Mouse (Mus musculus): ENCODE data around the gene Gm28635. TPM values are rescaled to one million over a fixed set of nuclear protein-coding genes. Genes with fewer than 3 reads are reported as not detected.

The Gm28635 gene
- total and polyA plus RNA-seq, 3 experiments, result not detected

DNA sequence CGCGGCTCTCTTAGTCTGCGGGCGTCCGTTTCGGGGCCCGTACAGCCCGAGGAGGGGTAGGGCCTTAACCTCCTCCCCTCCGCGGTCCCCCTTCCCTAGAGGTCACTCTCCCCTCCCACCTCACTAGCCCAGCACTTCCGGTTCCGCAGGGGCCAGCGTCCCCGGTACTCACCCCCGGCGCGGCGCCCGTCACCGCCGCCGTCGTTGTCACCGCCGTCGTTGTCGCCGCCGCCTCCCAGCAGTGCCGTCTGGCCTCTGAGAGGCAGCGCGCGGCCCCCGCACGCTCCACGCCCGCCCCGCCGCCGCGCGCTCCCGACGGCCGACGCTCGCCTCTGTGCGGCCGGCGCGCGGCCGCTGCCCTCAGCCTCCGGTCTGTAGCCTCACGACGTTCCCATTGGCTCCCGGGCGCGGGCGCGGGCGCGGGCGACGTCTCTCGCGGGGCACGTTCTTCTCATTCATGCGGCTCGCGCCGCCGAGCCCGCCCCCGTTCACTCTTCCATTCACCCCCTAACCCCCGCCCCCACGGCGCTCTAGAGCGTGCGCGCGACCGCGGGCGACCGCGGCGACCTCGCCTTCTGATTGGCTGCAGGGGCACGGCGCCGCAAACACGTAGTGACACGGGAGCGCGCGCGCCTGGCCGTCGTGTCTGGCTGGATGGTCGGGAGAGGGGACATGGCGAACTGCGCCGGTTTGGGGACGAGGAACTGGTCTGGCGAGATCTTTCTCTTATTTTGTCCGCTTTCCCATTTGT lies 37.1 kb upstream of the Gm28635 start, which contains the start of gene Zdhhc5 (continued):
- TF ChIP-seq MEF2A (IDR thresholded peaks at IDR 0.05; ENCODE audit: borderline replicate concordance, low read depth, low read length), result peak; percentile 9; the same call in 1 of the 2 replicates
- TF ChIP-seq POLR2A (IDR thresholded peaks at IDR 0.05; ENCODE audit: low read depth, low read length), result peak; percentile 92
- no peak for TF ChIP-seq KAT2A (IDR thresholded peaks at IDR 0.05; ENCODE audit: insufficient replicate concordance, low read length)
- 0 out of 2 replicates have a peak, but pooled peaks have one; percentile 8 for TF ChIP-seq E2F4 (IDR thresholded peaks at IDR 0.05; ENCODE audit: insufficient replicate concordance, low read depth, low read length)
- peak; percentile 62 for TF ChIP-seq NRF1 (IDR thresholded peaks at IDR 0.05; ENCODE audit: low read depth, low read length)
- peak; percentile 75 for TF ChIP-seq ELF1 (IDR thresholded peaks at IDR 0.05; ENCODE audit: low read depth, low read length)
- TF ChIP-seq JUN (IDR thresholded peaks at IDR 0.05; ENCODE audit: insufficient read depth, low read depth, low read length), result no peak
- TF ChIP-seq CTCF (conservative IDR thresholded peaks at IDR 0.05 in 1 of 2, IDR thresholded peaks at IDR 0.05 in 1 of 2; ENCODE audit: low read depth in 2 of 2, low read length in 2 of 2), result no peak
- TF ChIP-seq POLR2AphosphoS2 (IDR thresholded peaks at IDR 0.05; ENCODE audit: low read depth, low read length), result peak; percentile 66; the same call in 1 of the 2 replicates
- no peak for TF ChIP-seq MYC (IDR thresholded peaks at IDR 0.05; ENCODE audit: low read depth, low read length)
- TF ChIP-seq CHD1 (IDR thresholded peaks at IDR 0.05; ENCODE audit: low read depth, low read length), result no peak
- no peak for TF ChIP-seq ZC3H11A (IDR thresholded peaks at IDR 0.05; ENCODE audit: low read depth, low read length)
- no peak for TF ChIP-seq JUND (conservative IDR thresholded peaks at IDR 0.05; ENCODE audit: low read depth, low read length)

DNA sequence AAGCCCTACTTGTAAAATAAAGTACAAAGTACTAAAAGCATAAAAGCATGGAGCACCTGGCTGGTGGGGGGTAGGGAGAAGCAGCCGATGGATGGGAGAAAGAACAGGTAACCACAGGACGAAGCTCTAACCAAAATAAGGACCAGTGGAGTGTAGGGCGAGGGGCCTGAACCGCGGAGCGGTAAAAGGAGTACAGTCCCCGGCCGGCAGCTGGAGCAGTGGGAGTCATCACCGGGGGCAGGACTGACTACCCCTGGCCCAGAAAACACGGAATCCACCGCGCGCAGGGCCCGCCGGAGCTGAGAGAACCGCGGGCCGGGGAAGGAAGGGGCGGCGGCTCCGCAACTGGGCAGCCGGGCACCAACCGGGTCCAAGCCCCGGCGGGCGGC lies 36.6 kb upstream of the Gm28635 start:
- dilution Hi-C loops (cut with MboI; ENCODE audit: extremely low pct_ligation_motif_present, extremely low pct_unique_long_range_greater_than_20kb, low sequenced_read_pairs) (no loop called here), in situ Hi-C loops (cut with MboI; ENCODE audit: low pct_ligation_motif_present, low pct_unique_long_range_greater_than_20kb, low sequenced_read_pairs) (no loop called here)
- Histone ChIP-seq H3K4me3 (replicated peaks in 1 of 3; ENCODE audit: low read depth in 2 of 3, low read length in 2 of 3, poor library complexity in 1 of 3) (peak overlapping the region; percentile 70 to 95 (median 90)), H3K27me3 (replicated peaks) (no peaks in the 10 kb centered on the region), H3K9me3 (replicated peaks; ENCODE audit: low read length) (no peaks in the 10 kb centered on the region), H3K4me2 (ENCODE audit: insufficient read depth, low read depth, poor library complexity, severe bottlenecking) (peak overlapping the region; percentile 64; the same call in 1 of the 2 replicates), H3K27ac (ENCODE audit: insufficient read depth, low read depth) (peak overlapping the region; percentile 99), H3K36me3 (replicated peaks in 1 of 2; ENCODE audit: control insufficient read depth in 1 of 2, insufficient read depth in 1 of 2, low read length in 1 of 2) (peaks cover 13 to 21% of the 10 kb centered on the region in 2 experiments), H3K79me2 (replicated peaks; ENCODE audit: control insufficient read depth, extremely low read depth, insufficient read depth, poor library complexity, severe bottlenecking) (peaks cover 36% of the 10 kb centered on the region), H3K9ac (ENCODE audit: insufficient read depth, low read depth) (peak overlapping the region; percentile 98), H3K4me1 (ENCODE audit: control insufficient read depth in 1 of 2, insufficient read depth in 2 of 2) (peaks cover 0 to 26% of the 10 kb centered on the region in 2 experiments; a peak in 3 of 4 replicates)
- peak; percentile 19 for DNase-seq (ENCODE audit: extremely low read depth)
- TF ChIP-seq JUND (conservative IDR thresholded peaks at IDR 0.05; ENCODE audit: low read depth, low read length) (no peak), USF1 (IDR thresholded peaks at IDR 0.05; ENCODE audit: low read depth, low read length) (no peak), NELFE (IDR thresholded peaks at IDR 0.05; ENCODE audit: low read depth, low read length) (no peak), RCOR1 (conservative IDR thresholded peaks at IDR 0.05; ENCODE audit: low read depth, low read length) (no peak), POLR2AphosphoS2 (IDR thresholded peaks at IDR 0.05; ENCODE audit: low read depth, low read length) (no peak), PAX5 (IDR thresholded peaks at IDR 0.05; ENCODE audit: low read length) (no peak), ZMIZ1 (IDR thresholded peaks at IDR 0.05; ENCODE audit: low read depth, low read length) (no peak), MAZ (IDR thresholded peaks at IDR 0.05; ENCODE audit: low read depth, low read length) (no peak), IRF4 (IDR thresholded peaks at IDR 0.05; ENCODE audit: low read depth, low read length) (no peak), MXI1 (IDR thresholded peaks at IDR 0.05; ENCODE audit: low read depth, low read length) (no peak), RAD21 (IDR thresholded peaks at IDR 0.05; ENCODE audit: low read depth, low read length) (no peak), KAT2A (IDR thresholded peaks at IDR 0.05; ENCODE audit: insufficient replicate concordance, low read length) (no peak), SMC3 (IDR thresholded peaks at IDR 0.05; ENCODE audit: low read depth, low read length) (no peak), EP300 (IDR thresholded peaks at IDR 0.05; ENCODE audit: low read length) (no peak)

Data from CH12.LX (cell line).